Mouse (Mus musculus): ENCODE results near the gene Kif3c.

DNA sequence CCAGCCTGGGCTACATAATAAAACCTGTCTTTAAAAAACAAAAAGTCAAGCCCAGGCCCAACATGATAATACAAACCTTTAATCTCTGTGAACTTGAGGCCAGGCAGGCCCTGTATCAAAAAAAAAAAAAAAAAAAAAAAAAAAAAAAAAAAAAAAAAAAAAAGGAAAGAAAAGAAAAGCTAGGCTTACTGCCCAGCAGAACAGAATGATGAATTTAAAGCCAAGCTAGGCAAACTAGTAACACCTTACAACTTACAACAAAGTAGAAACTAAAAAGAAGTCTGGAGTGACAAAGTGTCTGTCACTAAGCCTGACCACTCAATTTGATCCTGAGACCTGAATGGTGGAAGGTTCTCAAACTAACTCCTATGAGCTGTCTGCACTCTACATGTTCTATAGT lies 17.2 kb upstream of the Kif3c start:
- TF ChIP-seq POLR2A (IDR thresholded peaks at IDR 0.05; ENCODE audit: low read depth, low read length): no peak
- no peak for TF ChIP-seq CTCF (IDR thresholded peaks at IDR 0.05; ENCODE audit: borderline replicate concordance, insufficient read depth, low read length)

All from embryonic fibroblast, embryonic 13.5 days (primary cell).